Mouse (Mus musculus) ES-Bruce4 (cell line): Measurements from ENCODE around the gene Olfr1102. TPM values are rescaled to one million over a fixed set of nuclear protein-coding genes. Genes with fewer than 3 reads are reported as not detected.

Experiments
- H3K27ac ChIP-seq: 2 replicates; pipeline ENCODE4 v1.5.1; 2012; ENCODE audit warnings: low read length, inconsistent platforms; ENCODE audit not compliant: insufficient read depth
- H3K27me3 ChIP-seq: 2 replicates; pipeline ENCODE4 v1.6.1; 2012; ENCODE audit warnings: mild to moderate bottlenecking, low read length, inconsistent platforms; ENCODE audit not compliant: control insufficient read depth, poor library complexity, insufficient read depth, severe bottlenecking
- H3K36me3 ChIP-seq: 2 replicates; pipeline ENCODE4 v1.6.1; 2012; ENCODE audit warnings: inconsistent platforms, mild to moderate bottlenecking, low read length, moderate library complexity; ENCODE audit not compliant: control insufficient read depth, poor library complexity, insufficient read depth, severe bottlenecking
- H3K4me1 ChIP-seq: one replicate; pipeline ENCODE4 v1.8.1; 2011; ENCODE audit warnings: low read length; ENCODE audit not compliant: control insufficient read depth, insufficient read depth
- H3K4me3 ChIP-seq: 2 replicates; pipeline ENCODE4 v1.5.1; 2011; ENCODE audit warnings: low read depth, mild to moderate bottlenecking, low read length
- H3K9ac ChIP-seq: 2 replicates; pipeline ENCODE4 v1.6.1; 2012; ENCODE audit warnings: low read depth, mild to moderate bottlenecking, inconsistent platforms; ENCODE audit not compliant: poor library complexity, severe bottlenecking
- H3K9me3 ChIP-seq: replicated peaks from 2 replicates; pipeline ENCODE4 v1.6.1; 2012; ENCODE audit warnings: mild to moderate bottlenecking, low read length, inconsistent platforms; ENCODE audit not compliant: control insufficient read depth, poor library complexity, insufficient read depth, severe bottlenecking
- CTCF ChIP-seq: IDR thresholded peaks from one replicate; pipeline ENCODE4 v1.8.1; 2011; ENCODE audit warnings: low read depth, low read length
- EP300 ChIP-seq: IDR thresholded peaks from 2 replicates; pipeline ENCODE4 v1.6.1; 2011; ENCODE audit warnings: low read depth, low read length; ENCODE audit not compliant: insufficient read depth
- POLR2A ChIP-seq: IDR thresholded peaks from one replicate; pipeline ENCODE4 v1.8.1; 2011; ENCODE audit warnings: low read length; ENCODE audit not compliant: insufficient read depth
- polyA plus RNA-seq: library from polyadenylated mRNA; stranded (reverse); fragments of >200 nt; gene quantifications from 2 replicates; pipeline ENCODE4 v1.2.4, GENCODE M21; 2011; ENCODE audit warnings: low read depth; ENCODE audit not compliant: missing spikeins, insufficient read depth, insufficient read length

Olfr1102 gene
- polyA plus RNA-seq, 1 experiment = not detected

- Histone ChIP-seq H3K9me3 (no peaks in the 10 kb centered on the region), H3K36me3 (no peaks in the 10 kb centered on the region), H3K9ac (no peak within 1 kb of the TSS), H3K4me1 (no peaks in the 10 kb centered on the region), H3K4me3 (no peak within 1 kb of the TSS), H3K27me3 (no peaks in the 10 kb centered on the region), H3K27ac (no peak within 1 kb of the TSS)
- no peak for TF ChIP-seq POLR2A
- no peak for TF ChIP-seq EP300
- no peak for TF ChIP-seq CTCF
Observed at GRCm38 (mm10) chr2:87052173-87052572, 54.0 kb downstream of the Olfr1102 start, which contains the start of gene Olfr1106. TSS of gene Olfr1106 (minus strand) at chr2:87052273.

Other genes starting within 250 kb of the Olfr1102 start
- gene Olfr1090, start 239.4 kb upstream of the Olfr1102 start, polyA plus RNA-seq = not detected in 2 replicates
- gene Olfr1093, start 215.9 kb upstream of the Olfr1102 start, polyA plus RNA-seq = not detected in 2 replicates
- gene Olfr141, start 188.4 kb upstream of the Olfr1102 start, polyA plus RNA-seq = not detected in 2 replicates
- gene Olfr1094, start 173.7 kb upstream of the Olfr1102 start, polyA plus RNA-seq = not detected in 2 replicates
- not detected in 2 replicates for gene Olfr1095, start 146.7 kb upstream of the Olfr1102 start, polyA plus RNA-seq
- gene Gm13723, start 123.6 kb upstream of the Olfr1102 start, polyA plus RNA-seq = not detected in 2 replicates
- gene Olfr1097, start 106.2 kb upstream of the Olfr1102 start, polyA plus RNA-seq = not detected in 2 replicates
- not detected in 2 replicates for gene Olfr1098, start 73.9 kb upstream of the Olfr1102 start, polyA plus RNA-seq
- not detected in 2 replicates for gene Olfr1099, start 37.7 kb upstream of the Olfr1102 start, polyA plus RNA-seq
- gene Olfr1100, start 18.4 kb upstream of the Olfr1102 start, polyA plus RNA-seq = not detected in 2 replicates
- not detected in 2 replicates for gene Olfr1101, start 7.2 kb upstream of the Olfr1102 start, polyA plus RNA-seq
- gene Olfr1104, start 28.7 kb downstream of the Olfr1102 start, polyA plus RNA-seq = not detected in 2 replicates
- gene Olfr1105, start 38.1 kb downstream of the Olfr1102 start, polyA plus RNA-seq = not detected in 2 replicates
- gene Olfr1106, start 53.9 kb downstream of the Olfr1102 start, polyA plus RNA-seq = not detected in 2 replicates
- gene Olfr1107, start 77.4 kb downstream of the Olfr1102 start, polyA plus RNA-seq = not detected in 2 replicates
- gene Olfr1109, start 97.6 kb downstream of the Olfr1102 start, polyA plus RNA-seq = not detected in 2 replicates
- not detected in 2 replicates for gene Olfr259, start 116.2 kb downstream of the Olfr1102 start, polyA plus RNA-seq
- gene Olfr1110, start 141.9 kb downstream of the Olfr1102 start, polyA plus RNA-seq = not detected in 2 replicates
- not detected in 2 replicates for gene Olfr1111, start 154.2 kb downstream of the Olfr1102 start, polyA plus RNA-seq
- not detected in 2 replicates for gene Olfr1112, start 189.4 kb downstream of the Olfr1102 start, polyA plus RNA-seq
- not detected in 2 replicates for gene Olfr1113, start 210.6 kb downstream of the Olfr1102 start, polyA plus RNA-seq
- not detected in 2 replicates for gene Olfr1115, start 249.6 kb downstream of the Olfr1102 start, polyA plus RNA-seq